Mouse (Mus musculus) embryo, embryonic 9.5 days (tissue): ENCODE data around the gene Fgf12.
A peak's percentile ranks its signal among the peaks of the same experiment; 100 is the strongest.

Experiments
- DNase-seq: peaks from one replicate; pipeline ENCODE4 v3.0.0-alpha.2; 2017; ENCODE audit errors: extremely low spot score

The Fgf12 gene

DNA sequence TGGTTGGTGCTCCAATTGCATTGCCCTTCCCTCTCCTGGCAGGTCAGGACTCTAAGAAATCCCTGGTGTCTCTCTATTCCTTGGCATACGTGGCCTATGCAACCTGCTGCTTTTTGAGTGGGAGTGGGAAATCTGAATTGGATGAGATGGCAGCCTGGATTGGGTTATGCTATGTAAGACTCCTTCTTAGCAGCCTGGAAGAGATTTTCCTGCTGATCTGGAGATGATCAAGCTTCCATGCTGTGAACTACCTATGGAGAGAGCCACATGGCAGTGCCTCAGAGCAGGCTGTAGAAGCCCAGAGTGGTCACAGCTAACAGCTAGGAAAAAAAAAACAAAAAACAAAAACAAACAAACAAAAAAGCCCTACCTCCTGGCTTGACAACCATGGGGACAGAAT is 277.3 kb downstream of the Fgf12 start:
- DNase-seq = no peak

DNA sequence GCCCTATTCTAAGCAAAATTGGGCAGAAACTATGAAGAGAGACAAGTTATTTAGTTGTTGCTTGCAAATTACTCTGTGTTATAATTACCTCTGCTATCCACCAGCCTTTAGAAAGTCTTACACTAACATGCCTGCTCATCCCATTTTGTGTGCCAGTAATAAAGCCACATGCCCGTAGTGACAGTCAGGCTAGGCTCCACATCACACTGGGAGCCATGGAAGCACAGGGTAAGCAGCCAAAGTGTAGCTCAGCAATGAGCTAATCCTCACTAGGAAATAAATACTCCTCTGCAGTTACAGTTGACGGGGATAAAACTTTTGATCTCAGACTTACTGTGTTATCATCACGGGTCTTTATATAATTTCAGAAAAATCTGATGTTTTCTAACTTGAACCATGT is 298.0 kb downstream of the Fgf12 start:
- no peak for DNase-seq

DNA sequence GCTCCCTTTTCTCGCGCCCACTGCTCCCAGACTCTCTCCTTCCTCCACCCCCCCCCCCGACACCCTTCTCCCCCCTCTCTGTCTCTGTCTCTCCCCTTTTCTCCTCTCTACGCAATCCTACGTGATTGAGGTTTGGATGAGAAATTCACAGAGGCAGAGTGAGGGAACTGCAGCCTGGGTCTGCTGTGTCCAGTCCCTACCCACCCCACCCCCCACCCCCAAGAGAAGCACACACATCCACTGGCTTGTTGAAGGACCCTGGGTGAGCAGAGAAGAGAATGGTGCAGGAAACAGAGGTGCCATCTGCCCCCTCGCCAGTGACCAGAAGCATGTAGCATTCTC is 305.8 kb downstream of the Fgf12 start:
- DNase-seq = no peak

DNA sequence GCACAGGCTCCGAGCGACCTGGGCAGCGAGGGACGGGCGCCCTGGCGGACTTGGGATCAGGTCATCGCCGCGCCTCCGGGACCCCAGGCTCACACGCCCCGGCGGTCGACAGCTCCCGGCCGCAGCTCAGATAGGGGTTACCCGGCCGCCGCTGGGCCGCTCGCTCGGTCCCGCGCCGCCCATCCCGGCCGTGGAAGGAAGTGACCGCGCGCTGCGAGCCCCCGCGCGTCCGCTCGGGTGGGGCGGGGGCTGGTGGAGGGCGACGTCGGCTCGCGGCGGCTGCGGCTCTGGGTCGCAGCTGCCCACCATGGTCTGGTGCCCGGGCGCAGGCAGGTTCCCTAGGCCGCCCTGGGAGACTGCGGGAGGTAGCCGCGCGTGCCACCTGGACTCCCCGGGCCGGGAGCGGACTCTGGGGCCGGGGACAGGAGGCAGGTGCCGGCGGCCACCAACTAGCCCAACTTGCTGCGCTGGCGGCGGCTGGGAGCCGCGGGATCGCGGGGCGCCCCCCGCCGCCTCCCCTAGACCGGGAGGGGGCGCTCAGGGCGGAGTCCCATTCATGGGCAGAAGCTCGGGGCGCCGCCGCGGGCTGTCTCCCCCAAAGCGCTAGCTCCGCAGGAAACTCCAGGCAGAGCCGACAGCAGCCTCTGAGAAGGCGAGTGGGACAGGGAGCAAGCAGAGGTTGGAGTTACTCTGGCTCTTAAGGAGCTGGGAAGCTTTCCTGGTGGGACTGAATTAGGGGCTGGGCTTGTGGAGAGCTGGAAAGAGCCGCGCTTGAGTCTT is 306.3 kb downstream of the Fgf12 start:
- peak; percentile 65 for DNase-seq

DNA sequence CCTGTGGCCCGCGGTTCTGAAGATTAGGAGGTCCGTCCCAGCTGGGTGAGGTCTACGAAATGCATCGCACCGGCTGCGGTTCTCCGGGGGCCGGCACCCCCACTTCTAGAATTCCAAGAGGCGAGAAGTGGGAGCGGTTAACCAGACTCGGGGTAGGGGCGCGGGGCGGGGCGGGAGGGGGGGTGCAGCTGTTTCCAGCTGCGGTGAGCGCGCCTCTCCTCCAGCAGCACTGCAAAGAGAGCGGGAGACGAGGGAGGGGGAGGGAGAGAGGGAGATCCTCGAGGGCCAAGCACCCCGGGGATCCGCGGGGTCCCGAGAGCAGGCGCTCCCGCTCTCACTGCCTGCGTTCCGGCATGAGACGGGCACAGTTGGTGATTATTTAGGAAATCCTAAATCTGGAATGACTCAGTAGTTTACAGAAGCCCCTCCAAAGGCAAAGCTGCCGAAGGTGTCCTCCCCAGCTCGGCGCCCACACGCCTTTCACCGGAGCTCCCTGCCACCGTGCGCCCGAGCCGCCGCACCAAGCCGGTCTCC is 307.0 kb downstream of the Fgf12 start:
- DNase-seq = no peak

DNA sequence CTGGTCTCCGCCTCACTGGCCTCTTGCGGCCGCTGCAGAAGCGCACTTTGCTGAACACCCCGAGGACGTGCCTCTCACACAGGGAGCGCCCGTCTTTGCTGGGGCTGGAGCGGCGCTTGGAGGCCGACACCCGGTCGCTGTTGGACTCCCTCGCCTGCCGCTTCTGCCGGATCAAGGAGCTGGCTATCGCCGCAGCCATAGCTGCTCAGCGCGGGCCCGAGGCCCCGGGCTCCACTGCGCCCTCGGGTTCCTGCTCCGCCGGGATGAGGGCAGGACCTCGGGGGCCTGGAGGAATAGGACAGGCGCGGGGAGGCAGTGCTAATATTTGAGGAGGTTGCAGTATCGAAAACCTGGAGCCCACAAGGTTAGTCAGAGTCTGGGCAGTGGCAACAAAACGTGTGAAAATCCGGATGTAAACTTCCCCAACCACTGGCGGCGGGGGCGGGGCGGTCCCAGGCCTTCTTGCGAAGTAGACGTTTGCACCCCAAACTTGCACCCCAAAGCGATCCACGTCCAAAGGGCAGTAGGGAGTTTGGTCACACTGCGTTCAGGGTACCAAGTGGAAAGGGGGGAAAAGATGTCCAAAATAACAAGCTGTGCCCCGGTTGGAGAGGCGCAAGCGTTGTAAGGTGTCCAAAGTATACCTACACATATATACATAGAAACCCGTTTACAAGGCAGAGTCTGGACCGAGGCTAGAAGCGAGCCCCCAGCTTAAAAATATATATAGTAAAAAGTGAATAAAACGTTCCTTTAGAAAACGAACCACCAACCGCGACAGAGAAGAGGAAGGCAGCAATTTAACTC is 307.7 kb downstream of the Fgf12 start:
- peak; percentile 55 for DNase-seq

DNA sequence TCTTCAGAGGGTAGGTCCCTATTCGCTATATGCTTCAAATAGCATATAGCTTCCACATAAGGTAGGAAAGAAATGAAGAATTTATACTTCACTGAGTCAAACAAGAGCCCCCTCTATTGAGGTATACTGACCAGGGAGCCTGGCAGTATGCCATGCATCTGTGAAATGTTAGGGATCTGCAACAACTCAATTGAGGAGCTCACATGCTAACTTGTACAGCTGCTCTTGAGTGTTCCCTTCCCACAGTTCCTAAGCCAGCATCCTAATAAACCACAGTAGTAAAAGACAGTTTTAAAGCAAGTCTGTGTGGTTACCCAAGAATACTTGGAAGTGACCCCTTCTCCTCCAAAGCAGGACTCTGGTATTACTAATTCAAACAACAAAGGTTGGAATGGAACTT is 331.3 kb downstream of the Fgf12 start:
- DNase-seq = no peak

DNA sequence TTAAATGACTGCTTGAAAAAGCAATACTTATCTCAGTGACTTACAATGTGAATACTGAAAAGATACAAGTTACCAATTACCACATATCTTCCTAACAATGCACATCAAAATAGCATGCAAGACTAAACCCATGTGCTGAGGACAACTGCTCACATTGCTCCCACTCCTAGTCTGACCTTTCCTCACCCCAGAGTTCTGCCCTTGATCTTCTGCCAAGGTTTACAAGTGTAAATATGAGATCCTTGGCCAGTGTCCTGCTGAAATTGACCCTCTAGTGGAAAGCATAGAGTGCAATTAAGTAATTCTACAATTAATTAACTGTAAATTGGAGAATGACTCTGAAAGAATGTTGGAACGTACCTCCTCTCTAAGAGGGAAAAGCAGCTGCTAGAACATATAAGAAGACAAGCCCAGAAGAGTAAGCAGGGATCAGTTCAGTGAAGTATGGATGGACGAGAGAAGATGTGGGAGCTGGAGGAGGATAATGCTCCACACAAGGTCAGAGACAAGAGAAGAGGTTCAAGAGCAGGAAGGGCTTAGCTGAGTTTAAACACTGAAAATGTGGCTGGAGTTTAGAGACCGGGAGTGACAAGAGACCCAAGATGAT is 333.1 kb downstream of the Fgf12 start:
- no peak for DNase-seq

DNA sequence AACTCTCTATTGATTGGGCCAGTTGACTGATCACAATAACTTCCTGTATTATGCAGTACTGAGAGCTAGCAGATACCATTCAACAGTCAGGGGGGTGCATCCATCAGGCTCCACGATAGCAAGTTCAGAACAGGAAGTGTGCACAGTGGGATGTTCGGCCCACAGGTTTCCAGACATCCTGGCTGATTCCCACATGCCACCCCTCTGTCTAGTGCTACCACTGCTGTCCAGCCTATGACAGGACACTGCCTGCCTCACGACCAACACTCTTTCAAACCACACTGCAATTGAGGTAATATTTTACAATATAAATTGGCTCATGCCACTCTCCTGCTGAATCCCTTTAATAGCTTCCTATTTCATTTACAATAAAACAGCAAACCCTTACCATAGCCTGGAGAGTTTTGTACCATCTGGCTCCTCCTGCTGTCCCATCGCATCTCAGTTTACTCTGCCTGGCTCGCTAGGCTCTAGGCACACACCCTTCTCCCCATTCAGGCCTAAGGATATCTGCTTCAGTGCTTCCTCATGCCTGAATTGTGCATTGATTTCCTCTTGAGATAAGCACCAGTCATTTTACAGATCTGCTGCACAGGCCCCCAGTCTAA is 341.6 kb downstream of the Fgf12 start:
- DNase-seq = no peak

DNA sequence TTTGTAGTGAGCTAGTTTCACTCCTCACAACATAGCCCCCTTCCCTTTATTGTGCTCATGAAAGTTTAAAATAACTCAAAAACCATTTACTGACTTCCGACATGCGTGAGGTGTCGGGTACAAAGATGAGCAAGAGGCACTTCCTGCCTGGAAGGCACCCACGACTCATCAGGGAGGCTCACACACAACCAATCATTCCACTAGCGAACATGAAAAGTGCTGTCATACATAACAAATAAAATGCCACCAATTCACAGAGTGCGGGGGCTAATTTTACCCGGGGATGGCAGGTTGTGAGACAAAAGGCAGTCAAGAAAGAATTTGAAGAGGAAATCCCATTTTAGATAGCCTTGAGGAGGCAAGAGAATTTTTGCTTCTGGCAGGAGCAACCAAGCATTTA is 344.6 kb downstream of the Fgf12 start:
- DNase-seq = no peak

DNA sequence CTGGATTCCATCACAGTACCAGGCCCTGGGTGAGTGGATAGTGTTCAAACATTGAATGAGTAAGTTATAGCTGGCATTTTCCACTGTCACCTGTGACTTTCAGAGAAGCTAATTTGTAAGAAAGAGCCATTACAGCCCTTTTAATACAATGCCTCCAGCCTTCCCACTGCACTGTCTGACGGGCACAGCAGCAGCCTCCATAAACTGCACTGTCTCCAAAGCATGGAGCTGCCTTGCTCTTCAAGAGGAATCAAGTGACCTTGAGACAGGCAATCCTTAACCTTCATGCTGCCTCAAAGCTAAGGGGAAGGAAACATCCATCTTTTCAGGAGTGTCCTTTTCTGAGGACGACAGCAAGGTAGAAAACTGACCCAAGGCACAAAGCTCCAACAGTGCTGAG is 345.0 kb downstream of the Fgf12 start:
- no peak for DNase-seq

DNA sequence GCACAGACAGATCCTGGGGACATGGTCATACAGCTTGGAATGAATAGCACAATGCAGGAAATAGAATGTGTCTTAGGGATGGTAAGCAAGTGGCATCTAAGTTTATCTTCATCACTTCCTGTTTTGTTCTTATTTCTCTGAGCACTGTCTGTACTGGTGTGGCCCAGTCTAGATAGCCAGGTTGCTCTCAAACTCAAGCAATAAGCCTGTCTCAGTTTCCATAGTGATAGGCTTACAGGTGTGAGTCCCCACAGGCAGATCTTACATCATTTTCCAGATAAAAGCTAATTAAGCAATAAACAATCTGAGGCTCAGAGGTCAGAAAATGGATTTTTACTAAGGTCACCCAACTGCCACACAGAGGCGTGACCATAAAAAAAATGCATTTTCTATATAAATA is 348.7 kb downstream of the Fgf12 start:
- no peak for DNase-seq

DNA sequence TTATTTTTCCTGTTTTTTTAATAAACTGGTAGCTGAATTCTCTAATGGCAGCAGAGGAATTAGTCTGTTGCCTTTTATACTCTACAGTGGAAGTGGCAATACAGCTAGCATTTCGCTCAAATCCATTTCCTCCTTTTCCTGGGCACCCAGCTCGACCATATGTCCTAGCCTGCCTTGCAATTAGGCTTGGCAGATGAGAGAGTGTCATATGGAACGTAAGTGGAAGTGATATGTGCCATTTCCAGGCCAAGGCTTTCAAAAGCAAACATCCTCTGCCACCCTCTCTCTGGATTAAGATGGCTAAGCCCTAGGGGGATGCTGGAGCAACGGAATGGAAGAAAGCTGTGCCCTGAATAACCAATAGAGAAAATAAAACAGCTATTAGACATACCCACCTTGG is 350.2 kb downstream of the Fgf12 start:
- DNase-seq = no peak

DNA sequence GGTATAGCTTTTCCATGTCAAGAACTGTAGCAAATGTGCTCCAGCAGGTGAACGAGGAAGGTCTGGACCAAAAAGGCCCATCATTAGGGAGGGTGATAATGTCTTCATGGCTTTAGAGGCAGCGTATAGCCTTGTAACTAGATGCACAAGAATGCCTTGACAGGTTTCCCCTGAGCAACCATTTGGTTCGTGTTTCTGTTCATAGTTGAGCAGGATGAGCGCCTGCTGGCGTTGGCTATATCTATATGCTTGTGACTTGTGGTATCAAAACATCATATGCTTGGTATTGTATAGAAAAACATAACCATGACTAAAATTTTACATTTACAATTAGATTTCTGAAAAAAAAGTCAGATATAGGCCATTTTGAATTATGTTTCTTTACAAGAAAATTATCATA is 361.6 kb downstream of the Fgf12 start:
- DNase-seq = no peak

DNA sequence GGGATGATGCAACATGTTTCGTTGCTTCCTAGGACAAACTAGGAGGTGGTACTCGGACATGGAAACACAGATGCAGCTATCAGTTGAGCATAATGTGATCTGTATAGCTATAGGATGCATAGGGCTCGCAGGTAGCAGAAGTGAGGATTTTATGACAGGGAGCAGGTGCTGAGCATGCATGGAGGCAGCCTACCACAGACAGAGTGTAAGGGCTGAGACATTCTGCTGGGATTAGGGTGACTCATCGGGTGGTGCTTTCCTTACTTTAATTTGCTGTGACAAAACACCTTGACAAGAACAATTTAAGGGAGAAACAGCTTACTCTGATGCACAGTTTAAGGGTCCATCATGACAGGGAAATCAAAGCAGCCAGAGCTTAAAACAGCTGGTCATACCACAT is 363.8 kb downstream of the Fgf12 start:
- DNase-seq = no peak

DNA sequence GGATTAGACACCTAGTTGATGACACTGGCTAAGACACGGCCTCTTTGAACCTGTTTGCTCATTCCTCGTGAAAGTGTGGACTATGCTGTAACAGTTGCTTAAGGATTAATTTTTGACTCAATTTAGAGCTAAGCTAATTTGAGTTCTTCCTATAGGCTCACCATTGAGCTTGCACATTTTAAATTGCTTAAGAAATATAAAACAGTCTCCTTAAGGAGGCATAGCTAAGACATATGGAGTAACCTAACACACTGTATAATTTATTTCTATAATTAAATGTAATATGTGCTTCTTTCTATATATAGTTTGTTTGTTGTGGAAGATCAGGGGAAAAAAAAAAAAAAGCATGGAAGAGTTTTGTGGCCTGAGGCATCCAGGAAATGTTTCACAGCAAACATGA is 378.1 kb downstream of the Fgf12 start:
- no peak for DNase-seq

DNA sequence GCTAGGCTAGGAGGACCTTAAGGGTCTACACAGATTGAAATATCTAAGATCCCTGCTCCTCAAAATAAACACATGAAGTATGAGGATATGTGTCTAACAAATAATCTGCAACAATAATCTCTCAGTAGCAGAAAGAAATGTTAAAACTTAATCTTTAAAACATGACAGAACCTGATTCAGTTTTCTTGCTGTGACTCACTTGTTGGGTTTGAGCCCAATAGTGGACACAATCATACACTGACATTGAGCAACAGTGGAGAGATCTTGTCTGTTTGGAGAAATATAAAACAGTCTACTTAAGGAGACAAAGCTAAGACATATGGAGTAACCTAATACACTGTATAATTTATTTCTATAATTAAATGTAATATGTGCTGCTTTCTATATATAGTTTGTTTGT is 379.6 kb downstream of the Fgf12 start:
- no peak for DNase-seq

DNA sequence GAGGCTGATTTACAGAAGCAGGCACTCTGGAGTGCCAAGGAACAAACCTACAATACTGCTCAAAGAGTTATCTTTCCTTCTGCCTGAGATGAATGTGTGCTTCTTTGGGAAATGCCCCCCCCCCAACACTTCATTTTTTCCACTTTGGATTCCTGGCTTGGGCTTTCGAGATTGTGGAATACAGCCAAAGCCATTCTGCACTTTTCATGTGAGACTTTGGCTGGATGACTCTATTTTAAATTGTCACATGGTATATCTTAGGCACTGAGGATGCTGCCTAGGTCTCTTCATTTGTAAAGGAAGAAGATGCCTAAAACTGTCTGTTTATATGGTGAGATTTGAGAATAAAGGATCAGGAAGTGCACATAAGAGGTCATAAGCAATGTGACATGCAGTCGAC is 402.2 kb downstream of the Fgf12 start:
- no peak for DNase-seq

DNA sequence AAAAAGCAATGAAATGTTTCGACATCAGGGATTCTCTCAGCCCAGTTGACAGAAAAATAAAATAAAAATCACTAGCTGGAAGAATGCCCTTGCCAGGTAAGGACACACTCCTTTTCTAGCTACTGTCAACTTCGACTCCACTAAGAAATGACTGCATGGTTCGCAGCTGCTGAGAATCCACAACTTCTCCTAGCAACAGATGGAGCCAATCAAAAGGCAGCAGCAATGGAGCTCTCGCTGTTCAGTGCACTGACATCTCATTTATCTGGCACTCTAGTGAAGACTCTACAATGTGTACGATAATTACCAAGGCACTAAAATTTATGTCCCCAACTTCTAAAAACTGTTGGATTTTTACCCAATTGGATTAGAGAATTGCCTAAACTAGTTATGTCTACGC is 407.5 kb downstream of the Fgf12 start:
- DNase-seq = no peak

DNA sequence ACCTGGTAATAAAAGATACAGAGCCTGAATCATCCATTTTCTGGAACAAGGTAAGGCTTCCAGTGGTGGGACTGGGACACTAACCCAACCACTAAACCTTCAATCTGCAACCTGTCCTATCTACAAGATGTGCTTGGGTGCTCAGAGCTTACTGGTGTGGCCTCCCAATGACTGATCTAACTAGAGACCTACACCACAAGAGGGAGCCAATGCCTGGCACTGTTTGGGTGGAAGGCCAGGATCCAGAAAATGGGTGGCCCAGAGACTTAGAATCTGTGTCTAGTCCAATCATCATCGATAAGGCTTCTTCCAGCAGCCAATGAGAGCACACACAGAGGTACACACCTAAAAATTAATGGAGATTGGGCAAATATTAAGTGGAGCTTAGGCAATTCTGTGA is 414.9 kb downstream of the Fgf12 start:
- no peak for DNase-seq

DNA sequence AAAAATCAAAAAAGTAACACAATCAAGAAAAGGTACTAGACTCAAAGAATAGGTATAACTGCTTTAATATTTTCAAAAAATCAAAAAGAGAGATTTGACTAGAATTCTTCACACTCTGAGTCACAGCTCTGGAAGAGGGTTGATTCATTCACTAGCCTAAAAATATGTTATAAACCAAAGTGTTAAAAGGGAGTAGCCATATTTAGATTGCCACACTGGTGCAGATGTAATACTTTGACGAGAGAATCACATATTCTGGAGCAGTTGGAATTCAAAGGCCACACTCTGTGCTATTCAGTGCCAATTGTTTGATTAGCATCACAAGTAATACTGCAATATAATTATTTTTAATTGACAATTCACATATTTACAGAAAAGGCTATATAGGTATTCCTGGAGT is 416.2 kb downstream of the Fgf12 start:
- no peak for DNase-seq

DNA sequence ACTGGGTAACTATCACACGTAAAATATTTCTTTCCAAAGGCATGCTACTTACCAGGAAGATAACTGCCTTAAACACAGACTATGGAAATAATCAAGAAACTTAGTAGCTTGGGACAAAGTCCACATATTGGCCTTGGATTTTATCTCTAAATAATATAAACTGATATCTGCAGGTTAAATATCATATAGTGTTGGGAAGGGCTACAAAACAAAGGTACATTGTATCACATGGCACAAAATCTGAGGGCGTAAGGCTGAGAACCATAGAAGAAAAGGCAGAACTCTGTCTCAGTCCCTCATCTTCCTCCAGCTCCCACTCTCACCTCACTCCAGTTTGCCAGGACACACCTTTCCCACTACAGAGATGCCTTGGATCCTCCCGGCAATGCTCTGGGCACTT is 417.8 kb downstream of the Fgf12 start:
- DNase-seq = no peak
